Mouse (Mus musculus): Measurements from ENCODE around the gene Ntf5.

DNA sequence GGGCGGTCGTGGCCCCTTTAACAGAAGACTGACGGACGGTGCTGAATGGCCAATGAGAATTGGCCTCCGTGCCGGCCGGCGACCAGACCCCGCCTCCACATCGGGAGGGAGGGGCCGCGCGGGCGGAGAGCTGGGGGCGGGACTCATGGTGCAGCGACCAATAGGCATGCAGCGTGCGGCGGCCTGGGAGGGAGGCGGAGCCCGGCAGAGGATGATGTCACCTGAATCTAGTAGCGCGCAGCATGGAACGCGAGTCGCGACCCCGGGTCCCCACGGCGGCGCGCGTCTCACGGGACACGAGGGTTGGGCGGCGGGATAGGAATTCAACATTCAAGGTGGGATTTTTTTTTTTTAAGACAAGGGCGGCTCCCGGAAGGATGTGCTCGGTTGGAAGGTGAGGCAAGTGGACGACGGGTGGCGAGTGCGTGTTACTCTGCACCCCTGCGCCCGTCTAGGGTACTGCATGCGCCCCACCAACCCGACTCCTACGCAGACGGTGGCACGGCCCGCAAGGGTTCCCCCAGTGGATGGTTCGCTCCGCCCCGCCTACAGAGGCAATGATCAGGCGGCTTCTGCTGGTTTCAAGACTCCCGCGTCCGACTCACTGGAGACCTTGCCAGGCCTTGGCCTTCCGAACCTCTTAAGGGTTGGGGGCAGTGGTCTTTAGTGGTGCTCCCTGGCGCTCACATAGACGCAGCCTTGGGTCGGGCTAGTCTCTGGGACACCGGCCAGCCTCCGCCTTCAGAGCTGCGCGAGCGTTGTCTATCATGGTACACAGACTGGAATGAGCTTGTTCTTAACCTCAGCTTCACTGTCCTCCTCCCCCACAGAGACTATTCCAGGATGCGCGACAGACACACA, 46.2 kb upstream of the Ntf5 start:
- TF ChIP-seq CTCF (conservative IDR thresholded peaks at IDR 0.05; ENCODE audit: low read length) (peak; percentile 70), NANOG (IDR thresholded peaks at IDR 0.05; ENCODE audit: borderline replicate concordance, low read length) (no peak), POU5F1 (IDR thresholded peaks at IDR 0.05; ENCODE audit: borderline replicate concordance, low read length) (no peak)
